Mouse (Mus musculus) gastrocnemius, postnatal 4 days (tissue): ENCODE results near the gene Lrtm1. TPM values are rescaled to one million over a fixed set of nuclear protein-coding genes. Genes with fewer than 3 reads are reported as not detected.

Experiments used
- DNase-seq, 2 experiments: peaks; one replicate each; pipeline ENCODE4 v3.0.0; 2021 to 2022; ENCODE audit warnings: low spot score in 2 of 2, mixed read lengths in 2 of 2
- long read RNA-seq, 2 experiments: library from polyadenylated mRNA; stranded (forward); transcript quantifications; one replicate each; pipeline ENCODE4 v2.0.0; 2021
- total RNA-seq, 2 experiments: library from RNA; stranded (reverse); gene quantifications; 2 replicates each; pipeline ENCODE4 v1.2.3; 2021

The Lrtm1 gene
- total RNA-seq, result 10 to 100 TPM; 30.9 to 34.2 TPM
- long read RNA-seq, experiment 1, full-length matches to known transcripts, result 5 of 10 reads
- long read RNA-seq, experiment 1, partial matches to known transcripts, result 1 of 10 reads
- long read RNA-seq, experiment 1, other reads (novel, unspliced or antisense), result 4 of 10 reads
- long read RNA-seq, experiment 2, full-length matches to known transcripts, result 8 of 18 reads
- long read RNA-seq, experiment 2, partial matches to known transcripts, result 3 of 18 reads
- long read RNA-seq, experiment 2, other reads (novel, unspliced or antisense), result 7 of 18 reads

DNA sequence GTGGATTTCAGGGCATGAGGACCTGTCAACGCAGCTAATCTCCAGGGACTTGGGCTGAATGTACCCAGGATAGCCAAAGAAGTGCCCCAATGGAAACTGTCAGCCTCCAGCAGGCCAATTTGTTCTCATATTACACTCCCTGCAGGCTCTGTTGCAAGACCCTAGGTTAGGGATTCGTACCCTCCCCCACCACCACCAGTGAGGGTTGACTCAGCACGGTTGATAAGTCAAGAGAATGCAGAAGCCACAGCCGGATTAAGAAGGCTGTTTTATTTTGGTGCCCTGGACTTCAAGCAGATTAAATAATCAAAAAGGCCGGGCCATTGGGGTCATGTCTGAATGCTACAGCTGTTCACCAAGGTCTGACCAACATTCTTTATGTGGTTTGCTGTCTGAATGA, at the start of gene Lrtm1:
Gene Lrtm1 (plus strand): TSS at position 326 of the 400 bp plus-strand sequence.
- DNase-seq, result peak in 1 of 2 experiments; percentile 12

DNA sequence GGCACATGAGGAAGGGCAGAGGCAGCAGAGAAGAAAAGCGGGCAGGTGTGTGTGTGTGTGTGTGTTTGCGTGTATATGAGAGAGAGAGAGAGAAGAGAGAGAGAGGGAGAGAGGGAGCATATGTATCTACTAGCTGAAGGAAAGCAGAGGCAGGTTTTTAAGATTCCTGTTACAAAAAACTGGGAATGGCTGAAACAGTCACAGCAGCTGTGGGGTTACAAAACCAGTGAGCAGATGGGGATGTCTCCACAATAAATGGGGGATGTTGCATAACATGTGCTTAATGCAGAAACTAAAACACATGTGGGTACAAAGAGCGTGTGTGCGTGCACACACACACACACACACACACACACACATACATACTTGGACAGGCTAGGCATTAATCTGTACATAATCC, 48.8 kb upstream of the Lrtm1 start:
- DNase-seq, result no peak

- DNase-seq, result no peak
These were observed 45.4 kb upstream of the Lrtm1 start for GRCm38 (mm10) chr14:28972620-28973019.

- DNase-seq, result no peak
These were observed 38.8 kb upstream of the Lrtm1 start for GRCm38 (mm10) chr14:28979230-28979629.

DNA sequence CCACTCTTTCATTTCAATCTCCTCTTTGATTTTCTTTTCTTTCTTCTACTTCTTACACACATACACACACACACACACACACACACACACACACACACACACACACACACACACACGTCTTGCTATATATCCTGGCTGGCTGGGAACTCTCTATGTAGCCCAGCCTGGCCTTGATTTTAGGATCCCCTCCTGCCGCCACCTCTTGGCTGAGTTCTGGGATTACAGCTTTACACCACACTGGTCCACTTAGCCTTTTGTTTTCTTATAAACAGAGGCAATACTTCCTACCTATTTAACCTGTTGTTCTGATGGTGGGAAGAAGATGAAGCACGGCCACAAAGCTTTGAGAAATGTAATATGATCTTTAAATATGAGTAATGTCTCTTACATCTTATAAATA, 37.5 kb upstream of the Lrtm1 start:
- no peak for DNase-seq

DNA sequence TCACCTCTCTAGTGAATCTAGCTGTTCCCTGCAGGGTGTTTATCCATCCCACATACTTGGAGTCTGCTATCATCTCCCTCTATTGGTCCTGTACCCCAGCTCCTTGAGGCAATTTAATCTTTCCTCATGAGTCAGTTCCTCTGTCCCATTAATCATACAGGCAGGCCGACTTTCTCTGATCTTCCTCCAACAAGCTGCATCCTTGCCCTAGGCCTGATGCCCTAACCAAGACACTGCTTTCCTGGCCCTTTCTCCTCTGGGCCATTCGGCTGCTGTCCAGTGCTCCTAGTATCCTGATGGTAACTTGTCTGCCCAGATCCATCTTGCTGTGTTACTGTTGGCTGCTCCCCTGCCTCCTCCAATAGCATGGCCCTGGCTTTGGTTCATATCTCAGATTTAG, 33.7 kb upstream of the Lrtm1 start:
- no peak for DNase-seq

- no peak for DNase-seq
These were observed 29.7 kb upstream of the Lrtm1 start for GRCm38 (mm10) chr14:28988211-28988900.

DNA sequence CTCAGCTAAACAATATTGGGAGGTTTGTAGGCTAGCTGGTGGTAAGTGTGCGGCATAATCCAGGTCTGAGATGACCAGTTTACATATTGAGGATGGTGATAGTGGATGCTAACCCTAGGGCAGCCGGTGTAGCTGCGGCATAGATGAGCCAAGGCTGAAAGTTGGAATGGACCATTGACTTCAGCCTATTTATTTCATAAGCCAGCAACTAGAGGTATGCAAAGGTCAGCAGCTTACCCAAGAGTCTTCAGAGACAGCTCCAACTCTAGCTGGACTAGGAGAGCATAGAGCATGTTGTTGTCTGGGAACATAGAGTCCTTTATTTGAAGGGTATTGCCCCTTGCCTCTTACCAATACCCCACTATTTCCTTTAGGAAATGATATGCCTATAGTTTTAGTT, 21.4 kb upstream of the Lrtm1 start:
- no peak for DNase-seq

- DNase-seq, result no peak
These were observed 12.7 kb upstream of the Lrtm1 start for GRCm38 (mm10) chr14:29005228-29005840.

DNA sequence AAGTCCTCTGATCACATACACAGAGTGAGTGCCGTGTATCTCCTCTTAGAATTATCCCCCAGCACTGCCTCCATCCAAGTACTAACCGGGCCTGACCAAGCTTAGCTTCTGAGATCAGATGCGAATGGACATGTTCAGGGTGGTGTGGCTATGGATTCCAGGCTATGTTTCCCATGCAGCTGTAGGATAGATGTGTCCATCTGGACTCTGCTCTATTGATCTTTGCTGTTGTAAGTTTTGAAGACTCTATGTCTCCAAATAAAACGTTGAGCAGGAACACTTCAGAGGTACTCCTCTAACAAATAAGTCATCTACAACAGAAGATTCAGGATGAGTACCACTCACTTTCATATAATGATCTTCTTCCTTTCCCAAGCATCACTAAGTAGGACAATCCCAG, 8.4 kb upstream of the Lrtm1 start:
- DNase-seq, result no peak

DNA sequence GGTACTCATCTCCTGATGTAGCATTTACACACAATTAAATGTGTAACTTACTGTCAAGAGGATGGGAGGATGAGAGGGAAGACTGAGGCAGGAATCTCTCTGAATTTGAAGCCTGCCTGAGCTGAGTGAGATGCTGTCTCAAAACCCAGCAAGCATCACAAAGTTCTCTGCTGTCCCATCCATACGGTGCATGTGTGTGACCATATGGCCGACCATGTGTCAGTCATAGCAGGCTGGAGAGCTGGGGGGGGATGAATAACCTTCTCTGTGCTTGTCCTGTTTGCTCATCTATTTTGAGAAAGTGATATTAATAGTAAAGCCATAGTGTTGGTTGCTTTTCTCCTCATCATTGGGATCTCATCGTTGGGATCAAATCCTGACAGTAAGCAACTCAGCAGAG, 4.8 kb upstream of the Lrtm1 start:
- DNase-seq, result no peak

- DNase-seq, result peak in 1 of 2 experiments; percentile 17
These were observed 3.3 kb upstream of the Lrtm1 start for GRCm38 (mm10) chr14:29014680-29015079.

DNA sequence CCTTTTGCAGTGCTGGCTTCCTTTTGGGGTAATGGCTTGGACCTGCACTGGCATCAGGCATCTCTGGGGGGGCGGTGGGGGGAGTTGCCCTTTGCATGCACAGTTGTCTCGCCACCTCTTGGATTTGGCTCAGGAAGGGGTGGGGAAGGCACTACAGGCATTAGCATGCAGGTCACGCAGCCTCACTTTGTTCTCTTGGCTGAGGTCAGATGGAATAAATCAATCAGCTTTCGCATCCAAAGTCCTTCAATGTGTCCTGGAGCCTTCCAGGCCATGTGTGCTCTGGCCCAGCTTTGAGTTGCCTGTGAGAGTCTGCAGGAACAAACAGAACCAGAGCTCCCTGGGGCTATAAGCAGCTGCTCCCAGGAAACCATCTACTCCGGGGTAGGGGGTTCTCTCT, 2.1 kb upstream of the Lrtm1 start:
- no peak for DNase-seq

- no peak for DNase-seq
These were observed 450 bp downstream of the Lrtm1 start for GRCm38 (mm10) chr14:29018316-29019000.

GRCm38 (mm10) chr14:29021295-29021694, 3.3 kb downstream of the Lrtm1 start:
- DNase-seq, result no peak

- no peak for DNase-seq
These were observed 5.2 kb downstream of the Lrtm1 start for GRCm38 (mm10) chr14:29023246-29023645.

- no peak for DNase-seq
These were observed 7.3 kb downstream of the Lrtm1 start for GRCm38 (mm10) chr14:29025335-29025734.

DNA sequence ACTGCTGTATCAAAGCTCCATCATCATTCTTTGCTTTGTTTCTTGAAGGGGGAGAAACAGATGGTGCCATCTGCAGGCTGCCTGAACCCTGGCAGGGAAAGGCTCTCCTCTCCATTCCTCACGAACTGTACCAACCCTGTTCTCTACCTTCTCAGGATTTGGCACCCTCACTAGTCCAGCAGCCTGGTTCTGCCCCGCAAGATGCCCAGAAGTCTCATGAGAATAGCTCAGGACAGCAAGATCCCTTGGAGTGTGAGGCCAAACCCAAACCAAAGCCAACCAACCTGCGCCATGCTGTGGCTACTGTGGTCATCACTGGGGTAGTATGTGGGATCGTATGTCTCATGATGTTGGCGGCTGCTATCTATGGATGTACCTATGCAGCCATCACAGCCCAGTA, 9.3 kb downstream of the Lrtm1 start:
- DNase-seq, result no peak

DNA sequence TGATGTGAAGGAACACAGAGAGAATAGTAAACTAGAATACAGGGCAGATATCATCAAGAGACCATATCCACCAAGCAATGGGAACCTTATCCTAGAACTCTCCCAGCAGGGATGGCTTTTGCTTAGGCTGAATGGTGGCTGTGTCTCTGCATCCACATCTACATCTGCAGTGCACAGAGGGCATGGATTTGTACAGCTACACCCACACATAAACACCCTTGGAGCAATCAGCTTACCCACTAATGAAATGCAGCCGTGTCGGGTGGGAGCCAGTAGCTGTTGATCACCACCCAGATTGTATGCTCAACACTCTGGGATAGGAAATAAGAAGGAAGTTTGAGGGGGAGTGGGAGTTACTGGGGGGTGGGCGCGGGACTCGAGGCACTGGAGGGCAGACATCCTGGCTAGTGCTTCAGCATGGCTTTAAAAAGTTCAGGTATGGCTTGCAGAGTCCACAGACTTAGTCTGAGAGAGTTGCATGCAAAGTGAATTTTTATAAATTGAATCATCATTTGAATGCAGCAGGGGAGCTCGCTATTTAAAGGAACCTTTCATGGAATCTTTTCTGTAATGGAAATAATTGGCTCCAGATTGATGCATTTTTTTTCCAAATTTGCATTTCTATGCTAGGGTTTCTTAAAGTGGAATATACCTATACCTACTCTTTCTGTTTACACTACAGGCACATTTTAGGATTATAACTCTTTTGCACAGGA, 10.5 kb downstream of the Lrtm1 start:
- DNase-seq, result no peak

GRCm38 (mm10) chr14:29029107-29029469, 11.1 kb downstream of the Lrtm1 start:
- DNase-seq, result no peak

- DNase-seq, result no peak
These were observed 11.9 kb downstream of the Lrtm1 start for GRCm38 (mm10) chr14:29029896-29030420.
